Mouse (Mus musculus) lung, embryonic 15.5 days (tissue): Measurements from ENCODE around the gene Setx. TPM values are rescaled to one million over a fixed set of nuclear protein-coding genes. Genes with fewer than 3 reads are reported as not detected.

Source experiments
- ATAC-seq: fragments of 200-750 bp; cut with Nextera tagmentation; 2 replicates; pipeline ENCODE4 v1.8.0; 2017; ENCODE audit warnings: moderate number of reproducible peaks, borderline replicate concordance; ENCODE audit not compliant: low FRiP score, low TSS enrichment; ENCODE audit errors: extremely low read depth
- H3K27ac ChIP-seq: fragments of 300-500 bp; sonication (generic); 2 replicates; pipeline ENCODE4 v1.5.1; 2015; ENCODE audit warnings: moderate library complexity, mild to moderate bottlenecking, inconsistent platforms
- H3K27me3 ChIP-seq: fragments of 300-500 bp; sonication (generic); 2 replicates; pipeline ENCODE4 v1.6.1; 2015; ENCODE audit warnings: inconsistent platforms
- H3K36me3 ChIP-seq: fragments of 300-500 bp; sonication (generic); 2 replicates; pipeline ENCODE4 v1.6.1; 2015; ENCODE audit warnings: inconsistent platforms
- H3K4me1 ChIP-seq: fragments of 300-500 bp; sonication (generic); 2 replicates; pipeline ENCODE4 v1.6.1; 2015; ENCODE audit warnings: inconsistent platforms
- H3K4me2 ChIP-seq: fragments of 300-500 bp; sonication (generic); 2 replicates; pipeline ENCODE4 v1.6.1; 2015; ENCODE audit warnings: inconsistent platforms, mild to moderate bottlenecking, moderate library complexity
- H3K4me3 ChIP-seq: fragments of 300-500 bp; sonication (generic); 2 replicates; pipeline ENCODE4 v1.5.1; 2015; ENCODE audit warnings: mild to moderate bottlenecking, inconsistent platforms
- H3K9ac ChIP-seq: fragments of 300-500 bp; sonication (generic); 2 replicates; pipeline ENCODE4 v1.6.1; 2015; ENCODE audit warnings: inconsistent platforms
- H3K9me3 ChIP-seq: fragments of 300-500 bp; sonication (generic); 2 replicates; pipeline ENCODE4 v1.6.1; 2016; ENCODE audit warnings: inconsistent platforms
- WGBS: fragments of 180-500 bp; shearing (Covaris S2); methylation state at CpG from one replicate; pipeline ENCODE4 v1.1.7; 2015; 5-methylcytosine and 5-hydroxymethylcytosine counted together
- polyA plus RNA-seq: library from polyadenylated mRNA; unstranded; fragments of >200 nt; fragmentation: Nextera tagmentation; extraction: Ambion mirVana; gene quantifications from 2 replicates; pipeline ENCODE4 v1.2.1, GENCODE M21; 2015

Setx gene
- polyA plus RNA-seq, 1 experiment from 2014 or later = 13.6 TPM

DNA sequence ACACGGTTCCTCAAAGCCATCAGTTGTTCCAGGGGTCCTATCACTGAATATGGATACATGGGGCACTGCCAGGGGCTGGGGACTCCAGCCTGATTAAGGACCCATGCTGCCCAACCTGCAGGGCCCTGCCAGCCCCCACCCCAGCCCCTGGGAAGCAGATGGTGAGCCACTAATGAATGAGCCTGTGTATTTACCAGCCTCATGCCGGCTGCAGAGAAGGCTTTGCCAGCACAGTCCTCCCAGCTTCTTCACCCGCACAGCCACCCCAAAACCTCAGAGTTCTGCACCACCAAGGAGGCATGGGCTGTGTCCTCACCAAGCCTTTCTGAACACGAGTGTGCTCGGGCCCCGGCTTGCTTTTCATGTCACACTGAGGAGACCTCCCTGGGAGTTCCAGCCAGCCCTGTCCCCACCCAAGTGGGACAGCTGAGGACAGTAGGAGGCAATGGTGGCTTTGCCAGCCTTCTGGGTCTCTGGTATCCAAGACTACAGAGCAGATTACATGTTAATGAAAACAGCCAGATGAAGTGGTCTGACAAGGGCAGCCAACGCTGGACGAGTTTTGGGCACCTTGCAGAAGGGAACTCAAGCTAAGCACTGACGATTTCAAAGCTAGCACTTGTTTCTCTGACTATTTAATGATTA lies 106.3 kb downstream of the Setx start:
- no peak overlapping the region for H3K9ac ChIP-seq
- no peaks in the 10 kb centered on the region for H3K4me1 ChIP-seq
- 56% methylated on average over 9 of the region's 9 CpGs for WGBS
- H3K4me2 ChIP-seq = no peak overlapping the region
- H3K27ac ChIP-seq = no peak overlapping the region
- no peaks in the 10 kb centered on the region for H3K9me3 ChIP-seq
- no peaks in the 10 kb centered on the region for H3K36me3 ChIP-seq
- no peaks in the 10 kb centered on the region for H3K27me3 ChIP-seq
- ATAC-seq = no peak
- no peak overlapping the region for H3K4me3 ChIP-seq

Other genes with a start within 250 kb of the Setx start
- not detected in 2 replicates for gene Barhl1, start 207.5 kb upstream of the Setx start, polyA plus RNA-seq
- gene Cfap77, start 69.1 kb upstream of the Setx start, polyA plus RNA-seq = 0.33 and 0.57 TPM in 2 replicates
- gene Ttf1, start 63.9 kb upstream of the Setx start, polyA plus RNA-seq = 9.0 and 11.3 TPM in 2 replicates
- gene Ntng2, start 128.8 kb downstream of the Setx start, polyA plus RNA-seq = 0.46 and 0.69 TPM in 2 replicates
- 47.9 and 49.5 TPM in 2 replicates for gene Med27, start 222.6 kb downstream of the Setx start, polyA plus RNA-seq